Mouse (Mus musculus) heart, adult 2 months (tissue): ENCODE results near the gene Slc9a3r1. TPM values are rescaled to one million over a fixed set of nuclear protein-coding genes. Genes with fewer than 3 reads are reported as not detected.
A peak's percentile ranks its signal among the peaks of the same experiment; 100 is the strongest.

ENCODE experiments used
- DNase-seq, 2 experiments: peaks; one replicate each; pipeline ENCODE4 v3.0.0; 2021
- H3K27ac ChIP-seq: fragments of 200-600 bp; 2 replicates; pipeline ENCODE4 v1.8.1; 2022
- H3K27me3 ChIP-seq: fragments of 200-500 bp; 2 replicates; pipeline ENCODE4 v1.6.1; 2012; ENCODE audit warnings: mild to moderate bottlenecking, low read length, inconsistent platforms, mixed read lengths; ENCODE audit not compliant: control insufficient read depth, insufficient read depth
- H3K36me3 ChIP-seq: fragments of 200-500 bp; 2 replicates; pipeline ENCODE4 v1.6.1; 2012; ENCODE audit warnings: low read length, inconsistent platforms; ENCODE audit not compliant: control insufficient read depth, insufficient read depth
- H3K4me1 ChIP-seq: fragments of 200-500 bp; 2 replicates; pipeline ENCODE4 v1.6.1; 2011; ENCODE audit warnings: low read length; ENCODE audit not compliant: control insufficient read depth, insufficient read depth
- H3K4me3 ChIP-seq: fragments of 200-600 bp; 2 replicates; pipeline ENCODE4 v1.8.1; 2022
- H3K79me2 ChIP-seq: fragments of 200-500 bp; replicated peaks from 2 replicates; pipeline ENCODE4 v1.6.1; 2012; ENCODE audit warnings: mild to moderate bottlenecking, inconsistent platforms, low read length, moderate library complexity, mixed read lengths; ENCODE audit not compliant: control insufficient read depth, insufficient read depth
- H3K9ac ChIP-seq: fragments of 200-500 bp; 2 replicates; pipeline ENCODE4 v1.6.1; 2012; ENCODE audit warnings: low read depth, mild to moderate bottlenecking, control low read depth, inconsistent platforms, low read length, mixed read lengths
- CTCF ChIP-seq: fragments of 200-600 bp; IDR thresholded peaks from 2 replicates; pipeline ENCODE4 v1.8.1; 2022; ENCODE audit warnings: antibody characterized with exemption, mild to moderate bottlenecking, moderate library complexity
- EP300 ChIP-seq: fragments of 200-500 bp; IDR thresholded peaks from 2 replicates; pipeline ENCODE4 v1.6.1; 2011; ENCODE audit warnings: low read depth, low read length, control low read depth; ENCODE audit not compliant: insufficient read depth
- POLR2A ChIP-seq: fragments of 200-500 bp; IDR thresholded peaks from 2 replicates; pipeline ENCODE4 v1.6.1; 2011; ENCODE audit warnings: mild to moderate bottlenecking, low read depth, low read length, control low read depth; ENCODE audit not compliant: insufficient read depth
- WGBS: fragments of 180-500 bp; shearing (Covaris S2); methylation state at CpG from one replicate; pipeline ENCODE4 v1.1.7; 2018; 5-methylcytosine and 5-hydroxymethylcytosine counted together
- intact Hi-C: fragments of 180-260 bp; cut with DNase I; formaldehyde crosslinking; loops from one replicate; pipeline ENCODE4 v1.15.1; 2025
- polyA plus RNA-seq: library from polyadenylated mRNA; depleted of rRNA; stranded (reverse); fragments of >200 nt; gene quantifications from 2 replicates; pipeline ENCODE4 v1.2.3, GENCODE M21; 2012
- total RNA-seq, 2 experiments: library from RNA; stranded (reverse); gene quantifications; 2 replicates each; pipeline ENCODE4 v1.2.3; 2021

The Slc9a3r1 gene
- total and polyA plus RNA-seq, 3 experiments = 8.1 to 10.1 (median 9.7) TPM

- no peaks in the 10 kb centered on the region for H3K4me1 ChIP-seq
- no peaks in the 10 kb centered on the region for H3K36me3 ChIP-seq
- H3K4me3 ChIP-seq = no peak overlapping the region
- intact Hi-C loops = no loop called here
- TF ChIP-seq EP300 (no peak), CTCF (no peak), POLR2A (no peak)
- no peaks in the 10 kb centered on the region for H3K27me3 ChIP-seq
- no peak overlapping the region for H3K27ac ChIP-seq
- H3K9ac ChIP-seq = no peak overlapping the region
- DNase-seq = no peak
- WGBS = 56% methylated on average over 5 of the region's 5 CpGs
- H3K79me2 ChIP-seq = no peaks in the 10 kb centered on the region
These were observed 24.4 kb upstream of the Slc9a3r1 start for GRCm38 (mm10) chr11:115138597-115139262.

GRCm38 (mm10) chr11:115141970-115142369 is 21.2 kb upstream of the Slc9a3r1 start:
- Histone ChIP-seq H3K27ac (no peak overlapping the region), H3K4me1 (no peaks in the 10 kb centered on the region), H3K4me3 (no peak overlapping the region), H3K36me3 (no peaks in the 10 kb centered on the region), H3K27me3 (no peaks in the 10 kb centered on the region), H3K79me2 (no peaks in the 10 kb centered on the region), H3K9ac (no peak overlapping the region)
- TF ChIP-seq CTCF (no peak), POLR2A (no peak), EP300 (no peak)
- DNase-seq = no peak
- intact Hi-C loops = no loop called here
- 67% methylated on average over 2 of the region's 2 CpGs for WGBS

DNA sequence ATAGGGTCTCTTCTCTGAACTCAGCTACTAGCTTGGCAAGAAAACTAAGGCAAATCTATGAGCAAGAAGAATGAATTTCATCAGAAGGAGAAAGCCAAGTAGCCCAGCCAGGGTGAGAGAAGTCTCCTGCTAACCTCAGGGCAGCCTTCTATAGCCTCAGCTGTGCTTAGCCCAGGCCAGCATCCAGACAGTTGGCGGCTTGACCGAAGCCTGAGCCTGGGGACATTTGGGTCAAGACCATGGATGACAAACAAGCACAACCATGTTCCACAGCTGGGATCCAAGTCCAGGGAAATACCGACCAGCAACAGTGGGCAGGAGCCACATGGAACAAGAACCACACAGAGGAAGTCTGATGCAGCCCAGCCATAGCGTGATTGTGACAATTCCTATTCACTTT is 15.3 kb upstream of the Slc9a3r1 start:
- H3K36me3 ChIP-seq = no peaks in the 10 kb centered on the region
- TF ChIP-seq EP300 = no peak
- no peak for TF ChIP-seq POLR2A
- TF ChIP-seq CTCF = no peak
- no peaks in the 10 kb centered on the region; the same call in 1 of the 2 replicates for H3K4me1 ChIP-seq
- 0 out of 2 replicates have a peak, but pooled peaks cover 2% of the 10 kb centered on the region for H3K27me3 ChIP-seq
- intact Hi-C loops = no loop called here
- no peak for DNase-seq
- no peak overlapping the region for H3K9ac ChIP-seq
- no peak overlapping the region for H3K4me3 ChIP-seq
- no peak overlapping the region for H3K27ac ChIP-seq
- WGBS = 63% methylated on average over 4 of the region's 4 CpGs
- H3K79me2 ChIP-seq = no peaks in the 10 kb centered on the region

DNA sequence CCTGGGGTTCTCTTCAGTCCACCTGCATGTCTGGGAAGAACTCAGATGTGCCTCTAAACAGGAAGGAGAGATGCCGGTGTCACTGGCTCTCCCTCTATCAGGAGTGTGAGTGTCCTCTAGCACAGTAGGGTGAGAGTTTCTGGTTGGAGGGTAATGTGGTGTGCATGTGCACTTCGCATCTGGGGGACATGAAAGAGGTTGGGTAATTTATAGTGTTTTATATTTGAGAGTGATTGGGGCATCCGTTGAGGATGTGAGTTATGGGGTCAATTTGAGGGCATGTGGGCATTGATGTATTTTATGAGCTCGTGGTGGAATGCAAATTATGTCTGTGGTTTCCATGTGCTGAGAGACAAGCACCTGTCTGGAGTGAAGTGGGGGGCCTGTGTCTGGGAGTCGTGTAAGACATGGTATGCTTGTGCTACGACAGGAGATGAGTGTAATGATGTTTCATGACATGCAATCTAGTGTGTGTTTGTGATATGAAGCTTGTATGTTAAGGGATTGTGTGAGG is 12.3 kb upstream of the Slc9a3r1 start:
- WGBS = 71% methylated on average over 6 of the region's 6 CpGs
- Histone ChIP-seq H3K4me1 (no peaks in the 10 kb centered on the region; the same call in 1 of the 2 replicates), H3K79me2 (no peaks in the 10 kb centered on the region), H3K9ac (no peak overlapping the region), H3K27me3 (0 out of 2 replicates have a peak, but pooled peaks cover 3% of the 10 kb centered on the region), H3K36me3 (no peaks in the 10 kb centered on the region), H3K4me3 (no peak overlapping the region), H3K27ac (no peak overlapping the region)
- intact Hi-C loops = no loop called here
- TF ChIP-seq EP300 (no peak), POLR2A (no peak), CTCF (no peak)
- no peak for DNase-seq

- intact Hi-C loops = no loop called here
- Histone ChIP-seq H3K27ac (no peak overlapping the region), H3K79me2 (no peaks in the 10 kb centered on the region), H3K27me3 (0 out of 2 replicates have a peak, but pooled peaks cover 3% of the 10 kb centered on the region), H3K4me3 (no peak overlapping the region), H3K9ac (no peak overlapping the region), H3K36me3 (no peaks in the 10 kb centered on the region), H3K4me1 (no peaks in the 10 kb centered on the region; the same call in 1 of the 2 replicates)
- 9% methylated on average over 15 of the region's 15 CpGs for WGBS
- peak in 1 of 2 experiments; percentile 54 for DNase-seq
- TF ChIP-seq EP300 (no peak), CTCF (no peak), POLR2A (no peak)
These were observed 11.2 kb upstream of the Slc9a3r1 start for GRCm38 (mm10) chr11:115151755-115152429.

- Histone ChIP-seq H3K79me2 (no peaks in the 10 kb centered on the region), H3K36me3 (no peaks in the 10 kb centered on the region), H3K9ac (no peak overlapping the region), H3K4me1 (no peaks in the 10 kb centered on the region; the same call in 1 of the 2 replicates), H3K4me3 (no peak overlapping the region), H3K27me3 (0 out of 2 replicates have a peak, but pooled peaks cover 3% of the 10 kb centered on the region), H3K27ac (no peak overlapping the region)
- intact Hi-C loops = loop anchor here (1.0 kb wide), 1 partner anchor 70 kb away; no protein-coding TSS in a partner anchor
- 71% methylated on average over 9 of the region's 9 CpGs for WGBS
- no peak for TF ChIP-seq CTCF
- TF ChIP-seq POLR2A = no peak
- TF ChIP-seq EP300 = no peak
- no peak for DNase-seq
These were observed 10.1 kb upstream of the Slc9a3r1 start for GRCm38 (mm10) chr11:115153088-115153487.
